28 mouse cellular contexts compared by ENCODE assay signal in genomic region chrX:18179492-18179891, GRCm38 (mm10). TPM values are rescaled to one million over a fixed set of nuclear protein-coding genes. Genes with fewer than 3 reads are reported as not detected.
A peak's percentile ranks its signal among the peaks of the same experiment; 100 is the strongest.
DNase-seq lines count a peak whose midpoint lies in the region; ATAC-seq lines count a peak whose summit lies in the region.
"Had no signal": no experiment of that assay in that cellular context is flagged by ENCODE, and none has a peak within 500 bp of the region (broad histone marks: within the 10 kb centered on the region; RNA-seq: fewer than 3 reads in every experiment).

No protein-coding gene starts in this region.

- H3K4me3 ChIP-seq in liver, embryonic 11.5 days (ENCODE audit: low read depth, low read length), result no peak overlapping the region
- H3K4me3 ChIP-seq in liver, embryonic 15.5 days (replicated peaks), result no peak overlapping the region
- H3K4me3 ChIP-seq in limb, embryonic 10.5 days, result no peak overlapping the region
- H3K4me3 ChIP-seq: embryonic facial prominence, embryonic 12.5 days; forebrain, embryonic 15.5 days; heart, embryonic 13.5 days; hindbrain, embryonic 15.5 days had no signal

- no peaks in the 10 kb centered on the region for H3K9me3 ChIP-seq in liver, embryonic 11.5 days (ENCODE audit: control insufficient read depth, low read length)
- no peaks in the 10 kb centered on the region for H3K9me3 ChIP-seq in liver, embryonic 15.5 days (replicated peaks)
- H3K9me3 ChIP-seq in limb, embryonic 10.5 days (replicated peaks), result no peaks in the 10 kb centered on the region
- H3K9me3 ChIP-seq: embryonic facial prominence, embryonic 12.5 days; forebrain, embryonic 15.5 days; heart, embryonic 13.5 days; hindbrain, embryonic 15.5 days had no signal

- no peak overlapping the region for H3K27ac ChIP-seq in liver, embryonic 11.5 days (ENCODE audit: low read depth, low read length)
- H3K27ac ChIP-seq in liver, embryonic 15.5 days (replicated peaks), result no peak overlapping the region
- no peak overlapping the region for H3K27ac ChIP-seq in limb, embryonic 10.5 days
- H3K27ac ChIP-seq: embryonic facial prominence, embryonic 12.5 days; forebrain, embryonic 15.5 days; heart, embryonic 13.5 days; hindbrain, embryonic 15.5 days had no signal

- no peak overlapping the region for H3K4me2 ChIP-seq in liver, embryonic 11.5 days
- no peak overlapping the region for H3K4me2 ChIP-seq in liver, embryonic 15.5 days
- H3K4me2 ChIP-seq: embryonic facial prominence, embryonic 12.5 days; forebrain, embryonic 15.5 days; heart, embryonic 13.5 days; hindbrain, embryonic 15.5 days had no signal

- H3K4me1 ChIP-seq in liver, embryonic 11.5 days (replicated peaks; ENCODE audit: control insufficient read depth, insufficient read depth, low read length), result peaks cover 12% of the 10 kb centered on the region; the same call in 1 of the 2 replicates
- peaks cover 26% of the 10 kb centered on the region for H3K4me1 ChIP-seq in liver, embryonic 15.5 days (replicated peaks)
- no peaks in the 10 kb centered on the region for H3K4me1 ChIP-seq in limb, embryonic 10.5 days
- H3K4me1 ChIP-seq: embryonic facial prominence, embryonic 12.5 days; forebrain, embryonic 15.5 days; hindbrain, embryonic 15.5 days had no signal

- ATAC-seq in liver, embryonic 11.5 days (replicated peaks; ENCODE audit: low FRiP score), result peak; percentile 79
- peak; percentile 57 for ATAC-seq in common myeloid progenitor, adult 5-6 weeks (replicated peaks; ENCODE audit: low read depth, poor library complexity, severe bottlenecking)
- peak; percentile 67 for ATAC-seq in liver, embryonic 15.5 days (ENCODE audit: insufficient read depth)
- ATAC-seq in megakaryocyte-erythroid progenitor cell, adult 5-6 weeks (replicated peaks; ENCODE audit: low FRiP score, low TSS enrichment, poor library complexity, severe bottlenecking), result peak; percentile 70
- ATAC-seq: forebrain, embryonic 15.5 days; Patski had no signal

- 36% methylated on average over 1 of the region's 1 CpGs for WGBS in liver, embryonic 11.5 days
- 3% methylated on average over 1 of the region's 1 CpGs for WGBS in liver, embryonic 15.5 days (ENCODE audit: insufficient replicate concordance)
- 85% methylated on average over 1 of the region's 1 CpGs for WGBS in limb, embryonic 10.5 days

- H3K27me3 ChIP-seq in liver, embryonic 11.5 days (replicated peaks; ENCODE audit: control insufficient read depth, insufficient read depth, low read length), result no peaks in the 10 kb centered on the region
- no peaks in the 10 kb centered on the region for H3K27me3 ChIP-seq in liver, embryonic 15.5 days
- H3K27me3 ChIP-seq in limb, embryonic 10.5 days (ENCODE audit: low read depth, poor library complexity, severe bottlenecking), result no peaks in the 10 kb centered on the region
- H3K27me3 ChIP-seq: CH12.LX; embryonic facial prominence, embryonic 12.5 days; forebrain, embryonic 15.5 days; heart, embryonic 13.5 days; hindbrain, embryonic 15.5 days; Patski had no signal

- no peaks in the 10 kb centered on the region for H3K36me3 ChIP-seq in liver, embryonic 11.5 days (ENCODE audit: control insufficient read depth, insufficient read depth, low read length)
- no peaks in the 10 kb centered on the region for H3K36me3 ChIP-seq in liver, embryonic 15.5 days (replicated peaks)
- no peaks in the 10 kb centered on the region for H3K36me3 ChIP-seq in limb, embryonic 10.5 days
- H3K36me3 ChIP-seq: embryonic facial prominence, embryonic 12.5 days; forebrain, embryonic 15.5 days; heart, embryonic 13.5 days; hindbrain, embryonic 15.5 days had no signal

- DNase-seq in liver, embryonic 11.5 days (ENCODE audit: low spot score), result no peak
- DNase-seq in liver, result no peak
- DNase-seq in kidney, adult 8-10 months, result no peak
- no peak for DNase-seq in limb, embryonic 10.5 days (ENCODE audit: low spot score)
- DNase-seq in right cerebral cortex, adult 18-20 months, result no peak
- DNase-seq: adrenal gland, adult 2 months; adrenal gland, postnatal 25 days; cerebellum, adult 11 months; cerebellum, adult 8-10 months; cerebellum, postnatal 14 days; gastrocnemius, postnatal 36 days; heart, adult 11 months; heart, postnatal 36 days had no signal

- no peak overlapping the region for H3K9ac ChIP-seq in liver, embryonic 11.5 days (ENCODE audit: low read depth, low read length)
- H3K9ac ChIP-seq in liver, embryonic 15.5 days, result no peak overlapping the region
- H3K9ac ChIP-seq: embryonic facial prominence, embryonic 12.5 days; forebrain, embryonic 15.5 days; heart, embryonic 13.5 days; hindbrain, embryonic 15.5 days had no signal

RNA-seq across cellular contexts. Expression of gene Kdm6a, which starts 17.1 kb away (rescaled TPM):
- 22.8 and 25.5 TPM in 2 replicates for polyA plus RNA-seq in liver, embryonic 11.5 days (2014; fragmentation: Nextera tagmentation; extraction: Ambion mirVana)
- total RNA-seq in common myeloid progenitor, adult 5-6 weeks (2017), result 57.7 and 63.1 TPM in 2 replicates
- 15.9 and 18.2 TPM in 2 replicates for polyA plus RNA-seq in liver, embryonic 15.5 days (2015; fragmentation: Nextera tagmentation; extraction: Ambion mirVana)
- 34.2 and 43.7 TPM in 2 replicates for total RNA-seq in megakaryocyte-erythroid progenitor cell, adult 5-6 weeks (2014; fragmentation: Nextera tagmentation)
- 42.2 and 50.8 TPM in 2 replicates for total RNA-seq in megakaryocyte-erythroid progenitor cell, adult 5-6 weeks (2017)
- 23.2 and 26.9 TPM in 2 replicates for polyA plus RNA-seq in limb, embryonic 10.5 days (2016; fragmentation: Nextera tagmentation; extraction: Ambion mirVana)

RNA-seq across cellular contexts. Expression of gene Dusp21, which starts 33.8 kb away (rescaled TPM):
- not detected in 2 replicates for polyA plus RNA-seq in liver, embryonic 11.5 days (2014; fragmentation: Nextera tagmentation; extraction: Ambion mirVana)
- total RNA-seq in common myeloid progenitor, adult 5-6 weeks (2017), result not detected in 2 replicates
- polyA plus RNA-seq in liver, embryonic 15.5 days (2015; fragmentation: Nextera tagmentation; extraction: Ambion mirVana), result not detected in 2 replicates
- not detected in 2 replicates for total RNA-seq in megakaryocyte-erythroid progenitor cell, adult 5-6 weeks (2014; fragmentation: Nextera tagmentation)
- not detected in 2 replicates for total RNA-seq in megakaryocyte-erythroid progenitor cell, adult 5-6 weeks (2017)
- not detected in 2 replicates for polyA plus RNA-seq in limb, embryonic 10.5 days (2016; fragmentation: Nextera tagmentation; extraction: Ambion mirVana)
- total RNA-seq: adrenal gland, adult 2 months; adrenal gland, postnatal 25 days; CH12.LX; gastrocnemius, adult 8-10 months; gastrocnemius, postnatal 36 days; heart, postnatal 36 days had no signal
- polyA plus RNA-seq: adrenal gland, adult 2 months; C2C12; cortical plate, adult 2 months; embryonic facial prominence, embryonic 12.5 days; forebrain, embryonic 11.5 days; forebrain, embryonic 15.5 days; heart, embryonic 13.5 days; heart, postnatal 0 days; hindbrain, embryonic 11.5 days; hindbrain, embryonic 15.5 days; Patski had no signal
